8 mouse cellular contexts compared by ENCODE assay signal in genomic region chrX:13282089-13282850, GRCm38 (mm10). TPM values are rescaled to one million over a fixed set of nuclear protein-coding genes. Genes with fewer than 3 reads are reported as not detected.
A peak's percentile ranks its signal among the peaks of the same experiment; 100 is the strongest.
DNase-seq lines count a peak whose midpoint lies in the region; ATAC-seq and TF ChIP-seq lines count a peak whose summit lies in the region.

No protein-coding gene starts in this region.

- H3K4me2 ChIP-seq in embryonic facial prominence, embryonic 13.5 days, result peak overlapping the region; percentile 71
- H3K4me2 ChIP-seq in limb, embryonic 13.5 days (replicated peaks), result peak overlapping the region; percentile 78
- H3K4me2 ChIP-seq in stomach, postnatal 0 days (replicated peaks; ENCODE audit: low read depth), result peak overlapping the region; percentile 66

- 9% methylated on average over 16 of the region's 16 CpGs for WGBS in embryonic facial prominence, embryonic 13.5 days
- 8% methylated on average over 16 of the region's 16 CpGs for WGBS in limb, embryonic 13.5 days
- 11% methylated on average over 16 of the region's 16 CpGs for WGBS in stomach, postnatal 0 days

- H3K36me3 ChIP-seq in erythroblast, embryonic 14.5 days (ENCODE audit: control insufficient read depth), result peaks cover 40% of the 10 kb centered on the region
- H3K36me3 ChIP-seq in embryonic facial prominence, embryonic 13.5 days, result peaks cover 21% of the 10 kb centered on the region
- H3K36me3 ChIP-seq in limb, embryonic 13.5 days, result peaks cover 23% of the 10 kb centered on the region
- H3K36me3 ChIP-seq in stomach, postnatal 0 days (ENCODE audit: control insufficient read depth, insufficient read depth, low read length), result no peaks in the 10 kb centered on the region; the same call in 1 of the 2 replicates

- ATAC-seq in erythroblast, adult 5-6 weeks (replicated peaks; ENCODE audit: low FRiP score, poor library complexity, severe bottlenecking), result no peak
- ATAC-seq in embryonic facial prominence, embryonic 13.5 days (ENCODE audit: insufficient number of reproducible peaks, insufficient read depth, low FRiP score, low TSS enrichment, low read depth), result no peak
- ATAC-seq in limb, embryonic 13.5 days (ENCODE audit: low FRiP score, low read depth), result no peak
- ATAC-seq in stomach, postnatal 0 days (ENCODE audit: low FRiP score, low TSS enrichment), result no peak

- peak overlapping the region; percentile 98 for H3K9ac ChIP-seq in embryonic facial prominence, embryonic 13.5 days
- peak overlapping the region; percentile 98 for H3K9ac ChIP-seq in limb, embryonic 13.5 days
- peak overlapping the region; percentile 99 for H3K9ac ChIP-seq in stomach, postnatal 0 days (ENCODE audit: low read length)

- intact Hi-C loops in gastrocnemius, postnatal 36 days (cut with DNase I), result loop anchor here (5.0 kb wide), 1 partner anchor 180 kb away; no protein-coding TSS in a partner anchor

- no peaks in the 10 kb centered on the region for H3K9me3 ChIP-seq in erythroblast, embryonic 14.5 days (ENCODE audit: control insufficient read depth, low read length)
- no peaks in the 10 kb centered on the region for H3K9me3 ChIP-seq in embryonic facial prominence, embryonic 13.5 days
- H3K9me3 ChIP-seq in limb, embryonic 13.5 days, result no peaks in the 10 kb centered on the region
- H3K9me3 ChIP-seq in stomach, postnatal 0 days (ENCODE audit: control insufficient read depth, low read length), result no peaks in the 10 kb centered on the region

- peaks cover 3% of the 10 kb centered on the region for H3K27me3 ChIP-seq in erythroblast, embryonic 14.5 days (ENCODE audit: control insufficient read depth)
- no peaks in the 10 kb centered on the region; the same call in 1 of the 2 replicates for H3K27me3 ChIP-seq in embryonic facial prominence, embryonic 13.5 days
- no peaks in the 10 kb centered on the region for H3K27me3 ChIP-seq in limb, embryonic 13.5 days
- H3K27me3 ChIP-seq in stomach, postnatal 0 days (ENCODE audit: control insufficient read depth, insufficient read depth, low read length), result no peaks in the 10 kb centered on the region

- TF ChIP-seq EP300 in stomach, postnatal 0 days (optimal IDR thresholded peaks at IDR 0.05), result no peak

- peak overlapping the region; percentile 99 for H3K27ac ChIP-seq in embryonic facial prominence, embryonic 13.5 days
- peak overlapping the region; percentile 98 for H3K27ac ChIP-seq in limb, embryonic 13.5 days
- peak overlapping the region; percentile 98 for H3K27ac ChIP-seq in stomach, postnatal 0 days (replicated peaks)

- peak; percentile 42 for DNase-seq in 416B (ENCODE audit: low read depth)
- DNase-seq in stomach, postnatal 0 days (ENCODE audit: low spot score), result no peak
- DNase-seq in left cerebral cortex, adult 18-20 months (ENCODE audit: low spot score in 2 of 2), result no peak
- DNase-seq in gastrocnemius, postnatal 36 days, result no peak

- peak overlapping the region; percentile 97 for H3K4me3 ChIP-seq in erythroblast, embryonic 14.5 days (replicated peaks)
- H3K4me3 ChIP-seq in embryonic facial prominence, embryonic 13.5 days, result peak overlapping the region; percentile 77
- peak overlapping the region; percentile 82 for H3K4me3 ChIP-seq in limb, embryonic 13.5 days
- peak overlapping the region; percentile 90 for H3K4me3 ChIP-seq in stomach, postnatal 0 days (ENCODE audit: low read depth, low read length)

- no peak for TF ChIP-seq CTCF in stomach, postnatal 0 days (IDR thresholded peaks at IDR 0.05; ENCODE audit: low read depth)

- peaks cover 25% of the 10 kb centered on the region for H3K4me1 ChIP-seq in erythroblast, embryonic 14.5 days (ENCODE audit: control insufficient read depth)
- H3K4me1 ChIP-seq in embryonic facial prominence, embryonic 13.5 days, result peaks cover 6% of the 10 kb centered on the region; the same call in 1 of the 2 replicates
- H3K4me1 ChIP-seq in limb, embryonic 13.5 days, result peaks cover 13% of the 10 kb centered on the region
- H3K4me1 ChIP-seq in stomach, postnatal 0 days (replicated peaks; ENCODE audit: control insufficient read depth, insufficient read depth), result no peaks in the 10 kb centered on the region

RNA-seq across cellular contexts. Expression of gene Ddx3x, which starts 1.5 kb away (rescaled TPM):
- polyA plus RNA-seq in erythroblast, embryonic 14.5 days (2012), result 0.47 and 0.49 TPM in 2 replicates
- 61.2 and 65.3 TPM in 2 replicates for total RNA-seq in erythroblast, adult 5-6 weeks (2015; ENCODE audit: low replicate concordance)
- total RNA-seq in erythroblast, adult 5-6 weeks (2017; ENCODE audit: low replicate concordance), result 87.1 and 90.4 TPM in 2 replicates
- 142 and 147 TPM in 2 replicates for polyA plus RNA-seq in embryonic facial prominence, embryonic 13.5 days (2015; fragmentation: Nextera tagmentation; extraction: Ambion mirVana)
- 144 TPM in 2 replicates for polyA plus RNA-seq in limb, embryonic 13.5 days (2015; fragmentation: Nextera tagmentation; extraction: Ambion mirVana)
- 73.9 and 74.3 TPM in 2 replicates for polyA plus RNA-seq in stomach, postnatal 0 days (2015; fragmentation: Nextera tagmentation; extraction: Ambion mirVana)
- total RNA-seq in left cerebral cortex, adult 18-20 months (2021), result 100 to 1,000 TPM; 158 to 206 TPM
- 100 to 1,000 TPM in 1 of 2 experiments, 10 to 100 TPM in 1; 91.8 to 165 TPM for total RNA-seq in gastrocnemius, postnatal 36 days (2021)

Comparison
In these comparisons a context has a peak if more than half of its experiments do, and no peak if none do; other contexts are left out.
1. RNA of gene Ddx3x, which starts 1.5 kb away (polyA plus RNA-seq): 144 TPM in limb, embryonic 13.5 days, 142 to 147 TPM in embryonic facial prominence, embryonic 13.5 days and 73.9 to 74.3 TPM in stomach, postnatal 0 days; 0.47 to 0.49 TPM in erythroblast, embryonic 14.5 days; every median in the first group is over 10 times any median in the second.
2. Peak in every context shown above with its lines, with median percentiles within 50 percentile points of each other: H3K4me3 ChIP-seq, H3K27ac ChIP-seq, H3K4me2 ChIP-seq and H3K9ac ChIP-seq.